Mouse (Mus musculus): ENCODE measurements around the gene Cdca4. TPM values are rescaled to one million over a fixed set of nuclear protein-coding genes. Genes with fewer than 3 reads are reported as not detected.

Gene Cdca4
- polyA plus RNA-seq, 1 experiment, result 15.8 TPM

GRCm38 (mm10) chr12:112857021-112857925 is 28.1 kb upstream of the Cdca4 start:
- Histone ChIP-seq H3K4me3 (ENCODE audit: low read depth, low read length) (peak overlapping the region; percentile 14; the same call in 1 of the 2 replicates), H3K36me3 (ENCODE audit: control insufficient read depth, insufficient read depth, low read length) (0 out of 2 replicates have a peak, but pooled peaks cover 1% of the 10 kb centered on the region), H3K27ac (ENCODE audit: insufficient read depth, low read depth, low read length) (peak overlapping the region; percentile 37; the same call in 1 of the 2 replicates), H3K4me1 (ENCODE audit: control insufficient read depth, insufficient read depth, insufficient read length, low read length) (0 out of 2 replicates have a peak, but pooled peaks cover 2% of the 10 kb centered on the region), H3K27me3 (ENCODE audit: control insufficient read depth, insufficient read depth, low read length) (no peaks in the 10 kb centered on the region)
- TF ChIP-seq CTCF (IDR thresholded peaks at IDR 0.05; ENCODE audit: extremely low read depth, insufficient read length, insufficient replicate concordance, low read depth, low read length), result no peak
- TF ChIP-seq POLR2A (IDR thresholded peaks at IDR 0.05; ENCODE audit: low read depth, low read length), result no peak
- 54% methylated on average over 9 of the region's 9 CpGs for WGBS

GRCm38 (mm10) chr12:112856338-112856737 is 27.1 kb upstream of the Cdca4 start:
- Histone ChIP-seq H3K27ac (ENCODE audit: insufficient read depth, low read depth, low read length) (no peak overlapping the region), H3K4me1 (ENCODE audit: control insufficient read depth, insufficient read depth, insufficient read length, low read length) (0 out of 2 replicates have a peak, but pooled peaks cover 2% of the 10 kb centered on the region), H3K36me3 (ENCODE audit: control insufficient read depth, insufficient read depth, low read length) (0 out of 2 replicates have a peak, but pooled peaks cover 1% of the 10 kb centered on the region), H3K27me3 (ENCODE audit: control insufficient read depth, insufficient read depth, low read length) (no peaks in the 10 kb centered on the region), H3K4me3 (ENCODE audit: low read depth, low read length) (no peak overlapping the region)
- WGBS, result 87% methylated on average over 3 of the region's 3 CpGs
- TF ChIP-seq CTCF (IDR thresholded peaks at IDR 0.05; ENCODE audit: extremely low read depth, insufficient read length, insufficient replicate concordance, low read depth, low read length) (no peak), POLR2A (IDR thresholded peaks at IDR 0.05; ENCODE audit: low read depth, low read length) (no peak)

GRCm38 (mm10) chr12:112854610-112855333 is 25.5 kb upstream of the Cdca4 start:
- Histone ChIP-seq H3K27ac (ENCODE audit: insufficient read depth, low read depth, low read length) (0 out of 2 replicates have a peak overlapping the region, but pooled peaks have one; percentile 8), H3K4me1 (ENCODE audit: control insufficient read depth, insufficient read depth, insufficient read length, low read length) (0 out of 2 replicates have a peak, but pooled peaks cover 2% of the 10 kb centered on the region), H3K27me3 (ENCODE audit: control insufficient read depth, insufficient read depth, low read length) (no peaks in the 10 kb centered on the region), H3K4me3 (ENCODE audit: low read depth, low read length) (no peak overlapping the region), H3K36me3 (ENCODE audit: control insufficient read depth, insufficient read depth, low read length) (0 out of 2 replicates have a peak, but pooled peaks cover 1% of the 10 kb centered on the region)
- TF ChIP-seq POLR2A (IDR thresholded peaks at IDR 0.05; ENCODE audit: low read depth, low read length), result no peak
- no peak for TF ChIP-seq CTCF (IDR thresholded peaks at IDR 0.05; ENCODE audit: extremely low read depth, insufficient read length, insufficient replicate concordance, low read depth, low read length)
- 62% methylated on average over 7 of the region's 7 CpGs for WGBS

GRCm38 (mm10) chr12:112853050-112853729 is 24.0 kb upstream of the Cdca4 start:
- Histone ChIP-seq H3K4me1 (ENCODE audit: control insufficient read depth, insufficient read depth, insufficient read length, low read length) (0 out of 2 replicates have a peak, but pooled peaks cover 2% of the 10 kb centered on the region), H3K27ac (ENCODE audit: insufficient read depth, low read depth, low read length) (no peak overlapping the region), H3K4me3 (ENCODE audit: low read depth, low read length) (no peak overlapping the region), H3K36me3 (ENCODE audit: control insufficient read depth, insufficient read depth, low read length) (0 out of 2 replicates have a peak, but pooled peaks cover 1% of the 10 kb centered on the region), H3K27me3 (ENCODE audit: control insufficient read depth, insufficient read depth, low read length) (no peaks in the 10 kb centered on the region)
- TF ChIP-seq CTCF (IDR thresholded peaks at IDR 0.05; ENCODE audit: extremely low read depth, insufficient read length, insufficient replicate concordance, low read depth, low read length) (no peak), POLR2A (IDR thresholded peaks at IDR 0.05; ENCODE audit: low read depth, low read length) (no peak)
- 51% methylated on average over 11 of the region's 11 CpGs for WGBS

GRCm38 (mm10) chr12:112851116-112851515 is 21.9 kb upstream of the Cdca4 start:
- Histone ChIP-seq H3K4me3 (ENCODE audit: low read depth, low read length) (no peak overlapping the region), H3K27ac (ENCODE audit: insufficient read depth, low read depth, low read length) (no peak overlapping the region), H3K36me3 (ENCODE audit: control insufficient read depth, insufficient read depth, low read length) (0 out of 2 replicates have a peak, but pooled peaks cover 1% of the 10 kb centered on the region), H3K27me3 (ENCODE audit: control insufficient read depth, insufficient read depth, low read length) (no peaks in the 10 kb centered on the region), H3K4me1 (ENCODE audit: control insufficient read depth, insufficient read depth, insufficient read length, low read length) (no peaks in the 10 kb centered on the region)
- TF ChIP-seq CTCF (IDR thresholded peaks at IDR 0.05; ENCODE audit: extremely low read depth, insufficient read length, insufficient replicate concordance, low read depth, low read length) (no peak), POLR2A (IDR thresholded peaks at IDR 0.05; ENCODE audit: low read depth, low read length) (no peak)
- WGBS, result 24% methylated on average over 8 of the region's 8 CpGs

GRCm38 (mm10) chr12:112850344-112850743 is 21.1 kb upstream of the Cdca4 start:
- Histone ChIP-seq H3K4me3 (ENCODE audit: low read depth, low read length) (no peak overlapping the region), H3K4me1 (ENCODE audit: control insufficient read depth, insufficient read depth, insufficient read length, low read length) (no peaks in the 10 kb centered on the region), H3K27ac (ENCODE audit: insufficient read depth, low read depth, low read length) (no peak overlapping the region), H3K36me3 (ENCODE audit: control insufficient read depth, insufficient read depth, low read length) (0 out of 2 replicates have a peak, but pooled peaks cover 1% of the 10 kb centered on the region), H3K27me3 (ENCODE audit: control insufficient read depth, insufficient read depth, low read length) (no peaks in the 10 kb centered on the region)
- WGBS, result 86% methylated on average over 9 of the region's 9 CpGs
- TF ChIP-seq POLR2A (IDR thresholded peaks at IDR 0.05; ENCODE audit: low read depth, low read length) (no peak), CTCF (IDR thresholded peaks at IDR 0.05; ENCODE audit: extremely low read depth, insufficient read length, insufficient replicate concordance, low read depth, low read length) (no peak)
